Mouse (Mus musculus): ENCODE results near the gene Mkks. TPM values are rescaled to one million over a fixed set of nuclear protein-coding genes. Genes with fewer than 3 reads are reported as not detected.

The Mkks gene
- 22.0 TPM for polyA plus RNA-seq (2015; fragmentation: Illumina TruSeq; extraction: RNeasy Lipid Tissue Mini Kit (QIAGEN cat#74804); ENCODE audit: low read depth, low replicate concordance)

DNA sequence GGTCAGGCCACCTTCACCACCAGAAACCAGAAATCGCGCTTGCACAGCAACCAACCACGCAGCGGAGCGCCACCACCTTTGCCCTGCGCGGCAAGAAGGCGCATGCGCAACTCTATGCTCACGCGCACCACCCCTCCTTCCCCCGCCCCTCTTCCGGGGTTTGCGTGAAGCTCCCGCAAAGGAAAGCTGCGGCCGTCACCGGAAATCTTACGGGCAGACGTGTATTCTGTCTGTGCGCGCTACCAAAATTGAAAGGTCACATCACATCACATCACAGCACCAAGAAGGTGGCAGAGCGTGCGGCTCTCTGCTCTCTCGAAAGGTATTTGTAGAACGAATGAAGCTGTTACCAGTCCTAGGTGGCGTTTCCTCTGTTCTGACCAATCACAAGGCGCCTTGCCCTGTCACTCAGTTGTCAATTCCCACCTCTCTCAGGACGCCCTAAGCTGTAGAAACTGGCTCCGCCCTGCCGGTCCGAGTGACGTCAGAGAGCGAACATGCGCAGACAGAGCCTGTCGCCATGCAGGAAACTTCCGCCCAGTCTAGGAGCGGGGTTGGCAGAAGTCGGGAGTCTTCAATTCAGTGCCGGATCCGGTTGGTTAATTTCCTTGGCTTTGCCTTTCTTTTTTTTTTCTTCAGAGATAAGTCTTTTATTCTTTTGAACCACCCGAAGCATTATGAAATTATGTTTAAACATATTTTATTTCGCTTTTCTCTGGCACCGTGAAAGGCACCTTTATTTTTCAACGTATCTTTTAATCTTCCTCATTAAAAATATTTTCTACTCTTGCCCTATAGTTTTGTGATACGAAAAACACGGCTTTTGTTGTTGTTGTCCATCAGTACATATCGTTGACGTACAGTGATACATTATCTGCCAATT lies at the start of gene Mkks, which contains the start of the genes Slx4ip and AL731706.1:
Gene Mkks (minus strand): TSS at position 322 of the 883 bp plus-strand sequence.
Gene Slx4ip (plus strand): TSS at position 151 of the 883 bp plus-strand sequence.
Gene AL731706.1 (minus strand): TSS at position 322 of the 883 bp plus-strand sequence.

DNA sequence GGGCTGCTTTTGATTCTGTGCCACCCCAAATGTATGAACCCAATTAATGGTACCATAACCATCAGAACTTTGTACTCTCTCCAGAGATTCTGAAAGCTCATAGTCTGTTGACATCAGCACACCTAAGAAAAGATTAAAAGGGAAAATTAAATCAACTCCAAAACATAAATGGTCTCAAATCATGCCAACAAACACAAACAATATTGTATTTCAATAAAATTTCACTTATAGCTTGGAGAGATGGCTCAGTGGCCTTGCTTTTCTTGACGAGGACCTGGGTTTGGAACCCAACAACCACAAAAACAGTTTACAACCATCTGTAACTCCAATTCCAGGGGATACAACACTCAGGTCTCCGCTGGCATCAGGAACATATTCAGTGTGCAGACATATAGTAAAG lies 5.6 kb downstream of the Mkks start, which contains the start of gene AL731706.2:
Gene AL731706.2 (minus strand): TSS at position 101 of the 400 bp plus-strand sequence.

Other genes starting within 250 kb of the Mkks start
- gene Snap25, start 177.9 kb downstream of the Mkks start, polyA plus RNA-seq (2015; fragmentation: Illumina TruSeq; extraction: RNeasy Lipid Tissue Mini Kit (QIAGEN cat#74804); ENCODE audit: low read depth, low replicate concordance): 3,997 TPM
- gene AL731706.2, start 5.7 kb downstream of the Mkks start, polyA plus RNA-seq (2015; fragmentation: Illumina TruSeq; extraction: RNeasy Lipid Tissue Mini Kit (QIAGEN cat#74804); ENCODE audit: low read depth, low replicate concordance): 89.0 TPM
- 5.9 TPM for gene Slx4ip, start 171 bp downstream of the Mkks start, polyA plus RNA-seq (2015; fragmentation: Illumina TruSeq; extraction: RNeasy Lipid Tissue Mini Kit (QIAGEN cat#74804); ENCODE audit: low read depth, low replicate concordance)
- gene AL731706.1, start within 50 bp of the Mkks start, polyA plus RNA-seq (2015; fragmentation: Illumina TruSeq; extraction: RNeasy Lipid Tissue Mini Kit (QIAGEN cat#74804); ENCODE audit: low read depth, low replicate concordance): 54.6 TPM
- gene Jag1, start 225.3 kb upstream of the Mkks start, polyA plus RNA-seq (2015; fragmentation: Illumina TruSeq; extraction: RNeasy Lipid Tissue Mini Kit (QIAGEN cat#74804); ENCODE audit: low read depth, low replicate concordance): 2.7 TPM

Measured in brain, adult 10 weeks (tissue).